Mouse (Mus musculus) induced T-regulatory cell, adult 2 months (primary cell): Measurements from ENCODE around the gene Il2rb.

Experiments used
- DNase-seq: peaks from one replicate; pipeline ENCODE4 v3.0.0-alpha.2; 2012; ENCODE audit warnings: low read depth

The Il2rb gene

GRCm38 (mm10) chr15:78447746-78448535 is 47.1 kb downstream of the Il2rb start:
- DNase-seq = peak; percentile 97

GRCm38 (mm10) chr15:78447121-78447520 is 48.0 kb downstream of the Il2rb start:
- no peak for DNase-seq

DNA sequence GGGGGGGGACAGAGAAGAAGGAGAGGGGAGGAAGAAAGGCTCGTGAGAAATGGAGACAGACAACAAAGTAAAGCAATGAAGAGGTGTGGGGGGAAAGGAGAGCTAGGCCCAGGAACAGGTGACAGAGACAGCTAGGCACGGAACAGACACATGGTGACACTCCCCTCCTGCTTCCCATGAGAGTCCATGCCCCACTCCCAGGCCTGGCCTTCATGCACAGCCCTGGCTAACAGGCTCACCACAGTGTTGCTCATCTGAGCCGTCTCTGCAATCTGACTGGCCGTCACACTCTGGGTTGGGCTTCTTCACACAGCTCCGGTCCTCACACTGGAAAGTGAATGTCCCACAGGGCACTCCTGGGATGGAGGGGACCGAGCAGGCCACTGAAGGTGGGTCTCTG is 51.2 kb downstream of the Il2rb start:
- DNase-seq = no peak

DNA sequence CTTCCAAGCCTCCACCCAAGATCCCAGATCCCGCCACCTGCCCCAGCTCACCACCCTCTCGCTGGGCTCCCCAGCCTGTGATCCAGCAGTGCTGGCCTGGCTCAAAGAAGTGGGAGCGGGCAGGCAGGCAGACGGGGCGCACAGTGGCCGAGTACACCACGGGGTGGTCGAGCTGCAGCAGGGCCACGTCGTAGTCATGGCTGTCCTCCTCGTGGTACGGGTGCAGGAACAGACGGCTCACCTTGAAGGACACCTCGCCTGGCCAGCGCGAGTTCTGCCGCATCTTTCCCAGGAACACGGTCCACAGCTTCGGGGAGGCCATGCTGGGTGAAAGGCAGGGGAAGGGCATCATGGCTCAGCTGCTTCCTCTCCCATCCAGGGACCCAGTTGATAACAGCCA is 52.8 kb downstream of the Il2rb start:
- DNase-seq = no peak

DNA sequence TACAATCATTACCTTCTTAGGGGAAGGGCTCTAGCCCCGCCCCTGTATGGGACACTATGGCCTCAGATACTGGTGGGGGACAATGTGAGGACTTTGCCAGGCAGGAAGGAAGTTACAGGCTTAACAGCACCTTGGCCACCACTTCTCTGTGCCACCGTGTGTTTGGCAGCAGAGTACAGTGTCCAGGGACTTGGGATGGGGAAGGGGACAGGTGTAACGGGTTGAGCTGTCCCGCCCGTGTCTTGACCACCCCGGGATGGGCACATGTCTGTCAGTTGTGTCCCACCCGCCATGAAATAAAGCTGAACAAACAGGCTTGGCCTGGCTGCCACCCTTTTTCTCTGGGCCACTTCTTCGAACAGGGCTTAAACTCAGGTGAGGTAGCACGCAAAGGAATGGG is 56.1 kb downstream of the Il2rb start:
- DNase-seq = no peak

GRCm38 (mm10) chr15:78438505-78438904 is 56.6 kb downstream of the Il2rb start:
- no peak for DNase-seq

DNA sequence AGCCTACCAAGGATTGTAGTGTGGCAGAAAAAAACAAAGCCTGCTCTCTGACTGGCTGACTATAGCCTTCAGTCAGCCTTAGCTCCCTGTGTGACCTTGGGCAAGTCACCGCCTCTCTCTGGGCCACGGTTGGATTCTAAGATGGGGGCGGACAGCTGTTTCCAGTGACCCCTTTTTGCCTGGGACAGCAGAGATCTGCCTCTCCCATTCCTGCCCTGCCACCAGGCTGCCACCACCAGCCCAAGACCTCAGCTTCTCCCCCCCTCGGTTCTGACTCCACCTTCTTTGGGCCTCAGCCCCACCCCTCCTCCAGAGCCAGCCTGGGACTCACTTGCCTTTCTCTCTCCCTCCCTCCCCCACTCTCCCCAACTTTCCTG is 57.1 kb downstream of the Il2rb start:
- DNase-seq = no peak

DNA sequence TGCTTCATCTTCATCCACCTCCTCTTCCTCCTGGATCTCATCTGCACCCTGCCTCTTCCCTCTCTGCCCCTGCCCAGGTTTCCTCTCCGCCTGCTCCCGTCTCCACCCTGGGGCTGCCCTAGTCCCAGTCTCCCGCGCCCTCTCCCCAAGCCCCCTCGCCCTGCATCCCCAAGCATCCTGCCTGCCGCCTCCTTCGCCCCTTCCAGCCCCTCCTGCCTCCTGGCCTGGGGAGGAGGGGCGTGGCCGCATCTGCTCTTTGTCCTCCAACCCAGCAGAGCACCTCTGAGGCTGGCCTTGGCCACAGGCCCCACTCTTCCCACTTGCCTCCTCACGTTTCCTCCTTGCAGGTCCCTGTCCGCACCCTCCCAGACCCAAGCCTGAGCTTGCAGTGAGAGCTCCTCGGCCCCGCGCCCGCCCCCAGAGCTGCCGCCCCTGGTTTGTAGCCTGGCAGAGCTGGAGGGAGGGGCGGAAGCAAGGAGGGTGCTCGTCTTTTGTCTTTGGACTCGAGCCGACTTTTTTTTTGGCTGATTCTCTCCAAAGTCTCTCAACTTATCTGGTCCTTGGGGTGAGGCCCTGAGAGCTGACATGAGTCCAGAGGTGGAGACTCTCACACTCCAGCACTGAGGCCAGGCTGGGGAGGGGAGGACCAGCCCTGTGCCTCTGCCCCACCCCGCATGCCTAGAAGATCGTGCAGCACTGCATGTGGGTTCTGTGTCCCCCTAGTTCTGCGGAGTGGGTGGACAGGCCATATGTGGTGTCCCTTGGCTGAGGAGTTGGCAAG is 57.6 kb downstream of the Il2rb start:
- DNase-seq = no peak

GRCm38 (mm10) chr15:78436380-78437192 is 58.5 kb downstream of the Il2rb start:
- no peak for DNase-seq

- DNase-seq = no peak
Observed at GRCm38 (mm10) chr15:78435681-78436080, 59.4 kb downstream of the Il2rb start.

- no peak for DNase-seq
Observed at GRCm38 (mm10) chr15:78434896-78435520, 60.1 kb downstream of the Il2rb start.

- DNase-seq = no peak
Observed at GRCm38 (mm10) chr15:78431541-78432121, 63.4 kb downstream of the Il2rb start.

GRCm38 (mm10) chr15:78430874-78431273 is 64.2 kb downstream of the Il2rb start:
- no peak for DNase-seq

DNA sequence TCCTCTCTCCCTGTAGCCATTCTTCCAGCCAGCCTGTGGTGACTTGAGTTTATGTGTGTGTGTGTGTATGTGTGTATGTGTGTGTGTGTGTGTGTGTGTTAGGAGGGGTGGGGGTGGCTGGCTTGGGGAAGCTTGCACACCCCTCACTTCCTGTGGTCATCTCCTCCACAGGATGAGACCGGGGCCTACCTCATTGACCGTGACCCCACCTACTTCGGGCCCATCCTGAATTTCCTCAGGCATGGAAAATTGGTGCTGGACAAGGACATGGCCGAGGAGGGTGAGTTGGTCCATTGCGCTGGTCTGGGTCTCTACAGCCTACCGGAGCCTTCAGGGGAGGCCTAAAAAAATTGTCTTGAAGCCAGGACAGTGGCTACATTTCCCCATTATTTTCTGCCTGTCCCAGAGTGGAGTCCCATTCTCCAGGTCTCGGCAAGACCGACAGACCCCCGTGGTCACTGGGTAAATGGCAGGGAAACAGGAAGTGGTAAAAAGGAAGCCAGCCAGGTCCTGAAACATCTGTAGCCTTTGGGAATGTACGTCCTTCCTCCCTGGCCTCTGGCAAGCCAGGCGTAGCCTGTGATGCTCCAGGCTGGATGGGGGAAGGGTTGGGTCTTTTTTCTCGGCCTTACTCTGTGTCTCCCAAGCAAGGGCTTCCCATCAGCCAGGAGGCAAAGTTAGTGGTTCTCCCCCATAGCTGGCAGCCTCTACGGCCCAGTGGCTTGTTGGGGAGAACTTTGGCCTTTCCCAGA is 65.0 kb downstream of the Il2rb start:
- DNase-seq = no peak
